Mouse (Mus musculus) heart, postnatal 10 days (tissue): ENCODE data around the gene Eras. TPM values are rescaled to one million over a fixed set of nuclear protein-coding genes. Genes with fewer than 3 reads are reported as not detected.
"Not testable (repeated sequence)": the region's sequence is repeated elsewhere in the genome, so short reads cannot be mapped to it uniquely, and the experiment has no call there.

Experiments used
- DNase-seq, 2 experiments: peaks; one replicate each; pipeline ENCODE4 v3.0.0; 2021
- intact Hi-C: fragments of 180-260 bp; cut with DNase I; formaldehyde crosslinking; loops from one replicate; pipeline ENCODE4 v1.15.1; 2025
- total RNA-seq, 2 experiments: library from RNA; stranded (reverse); gene quantifications; 2 replicates each; pipeline ENCODE4 v1.2.3; 2021

The Eras gene
- total RNA-seq = not detected

DNA sequence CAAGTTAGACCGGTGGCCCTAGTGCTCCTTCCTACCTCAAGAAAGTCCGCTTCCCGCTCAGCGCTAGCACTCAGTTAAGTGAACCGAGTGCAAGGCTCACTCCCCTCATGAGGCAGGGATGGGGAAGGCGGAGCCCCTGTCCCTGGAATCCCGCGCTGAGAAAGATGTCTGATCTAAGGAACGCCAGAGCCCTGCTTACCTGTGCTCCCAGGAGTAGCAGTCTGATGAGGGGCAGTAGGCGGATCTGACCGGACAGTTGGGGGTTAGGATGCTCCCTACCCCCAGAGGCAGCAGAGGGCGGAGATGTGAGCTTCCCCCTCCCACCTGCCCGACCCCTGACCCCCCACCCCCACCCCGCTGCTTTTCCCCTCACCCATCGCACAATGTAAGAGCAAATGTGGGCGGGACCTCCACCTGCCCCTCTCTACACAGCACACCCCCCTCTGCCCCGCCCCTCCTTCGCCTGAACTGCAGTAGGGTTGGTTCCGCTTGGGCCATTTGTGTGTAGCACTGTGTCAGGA is at the start of gene Eras:
TSS of gene Eras (minus strand) at position 338 of the 521 bp plus-strand sequence.
- intact Hi-C loops = no loop called here
- DNase-seq = no peak

DNA sequence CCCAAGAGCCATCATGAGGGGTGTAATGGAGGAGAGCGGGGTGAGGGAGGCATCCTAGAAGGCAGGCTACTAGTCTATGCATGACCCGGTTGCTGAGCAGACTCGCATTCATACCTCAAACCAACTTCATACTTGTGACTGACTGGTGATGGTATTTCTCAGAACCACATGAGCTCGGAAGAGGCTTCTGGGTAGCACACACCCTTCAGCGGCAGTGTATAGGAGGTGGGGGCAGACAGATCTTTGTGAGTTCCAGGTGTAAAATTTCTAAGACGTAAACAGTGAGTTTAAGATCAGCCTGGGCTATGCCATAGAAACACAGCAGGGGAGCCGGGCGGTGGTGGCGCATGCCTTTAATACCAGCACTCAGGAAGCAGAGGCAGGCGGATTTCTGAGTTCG is 49.5 kb upstream of the Eras start, which contains the start of gene Gata1:
TSS of gene Gata1 (minus strand) at position 180 of the 400 bp plus-strand sequence.
- DNase-seq = no peak
- intact Hi-C loops = loop anchor here (2.0 kb wide), 1 partner anchor 15 kb away; no protein-coding TSS in a partner anchor

DNA sequence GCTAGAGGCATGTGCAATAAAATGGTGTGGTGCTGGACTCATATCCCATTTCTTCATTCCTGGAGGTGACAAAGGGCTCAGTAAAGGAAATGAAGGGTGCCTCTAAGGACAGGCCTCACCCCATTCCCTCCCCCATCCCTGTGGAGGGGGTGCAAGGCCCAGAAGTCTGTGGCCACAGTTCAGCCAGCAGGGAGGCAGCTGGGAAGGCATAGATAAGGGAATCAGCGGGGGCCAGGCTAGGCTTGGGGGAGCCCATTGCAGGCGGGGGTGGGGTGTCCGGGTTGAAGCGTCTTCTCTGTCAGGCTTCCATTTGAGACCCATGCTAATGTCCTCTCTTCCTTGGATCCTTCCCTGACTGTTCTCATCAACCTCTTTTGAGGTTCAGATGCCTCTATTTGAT is 42.9 kb upstream of the Eras start:
- intact Hi-C loops = no loop called here
- DNase-seq = no peak

DNA sequence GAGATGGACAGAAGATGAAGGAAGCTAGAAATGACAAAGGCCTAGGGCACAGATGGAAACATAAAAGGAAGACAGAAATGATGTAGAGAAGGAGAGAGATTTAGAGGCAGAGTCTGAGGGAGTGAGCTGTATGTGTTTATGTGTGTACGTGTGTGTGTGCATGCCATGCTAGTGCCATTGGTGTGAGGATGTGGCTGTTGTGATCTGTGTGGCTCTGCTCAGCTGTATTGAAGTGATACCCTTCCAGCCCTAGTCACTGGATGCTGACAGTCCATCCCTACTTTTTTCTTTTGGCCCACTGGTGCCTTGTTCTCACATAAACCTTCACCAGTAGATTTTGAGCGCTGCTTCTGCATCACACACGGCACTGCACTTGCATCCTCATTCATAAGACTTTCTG is 40.5 kb upstream of the Eras start:
- intact Hi-C loops = no loop called here
- DNase-seq = no peak

DNA sequence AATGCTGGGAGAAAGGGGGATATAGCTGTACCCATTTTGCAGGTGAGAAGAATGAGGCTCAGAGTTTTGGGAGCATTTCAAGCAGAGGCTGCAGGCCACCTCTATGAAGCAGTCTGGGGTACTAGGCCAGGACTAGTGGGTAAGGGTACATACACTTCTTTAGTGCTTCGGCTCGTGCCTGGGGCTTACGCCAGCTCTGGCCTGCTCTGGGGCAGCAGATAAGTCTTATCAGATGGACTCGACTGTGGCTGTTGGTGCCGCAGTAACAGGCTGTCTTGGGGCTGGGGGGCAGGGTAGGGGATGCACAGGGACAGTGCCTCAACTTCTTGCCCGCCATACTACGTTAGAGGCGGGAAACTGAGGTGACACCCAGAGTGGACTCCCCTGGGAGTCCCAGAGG is 39.8 kb upstream of the Eras start:
- DNase-seq = no peak
- intact Hi-C loops = no loop called here

DNA sequence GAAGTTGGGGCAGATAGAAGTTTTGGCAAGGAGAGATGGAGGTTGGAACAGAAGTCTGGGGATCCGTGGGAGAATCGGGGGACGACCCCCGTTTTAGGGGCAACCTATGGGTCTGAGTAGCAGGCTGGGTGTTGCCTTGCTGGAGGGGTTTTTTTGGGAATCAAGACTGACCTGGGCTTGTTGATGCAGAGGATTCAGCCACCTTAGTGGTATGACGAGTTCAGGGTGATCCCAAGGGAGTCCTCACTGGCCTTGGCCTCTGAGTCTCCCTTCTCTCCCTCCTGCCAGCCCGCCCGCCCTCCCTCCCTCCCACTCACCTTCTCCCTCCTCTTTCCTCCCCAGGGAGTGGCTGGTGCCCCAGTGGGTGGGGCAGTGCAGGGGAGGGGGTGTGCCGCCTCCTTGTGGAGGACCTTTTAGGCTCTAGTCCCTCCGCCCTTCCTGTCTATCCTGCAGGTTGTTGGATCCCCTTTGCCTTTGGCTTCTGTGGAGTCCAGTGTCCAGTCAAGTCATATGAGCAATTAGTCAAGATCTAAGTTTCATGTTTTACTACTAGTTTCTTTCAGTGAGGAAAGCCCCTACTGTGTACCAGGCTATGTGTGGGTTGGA is 39.3 kb upstream of the Eras start:
- no peak for DNase-seq
- intact Hi-C loops = no loop called here

DNA sequence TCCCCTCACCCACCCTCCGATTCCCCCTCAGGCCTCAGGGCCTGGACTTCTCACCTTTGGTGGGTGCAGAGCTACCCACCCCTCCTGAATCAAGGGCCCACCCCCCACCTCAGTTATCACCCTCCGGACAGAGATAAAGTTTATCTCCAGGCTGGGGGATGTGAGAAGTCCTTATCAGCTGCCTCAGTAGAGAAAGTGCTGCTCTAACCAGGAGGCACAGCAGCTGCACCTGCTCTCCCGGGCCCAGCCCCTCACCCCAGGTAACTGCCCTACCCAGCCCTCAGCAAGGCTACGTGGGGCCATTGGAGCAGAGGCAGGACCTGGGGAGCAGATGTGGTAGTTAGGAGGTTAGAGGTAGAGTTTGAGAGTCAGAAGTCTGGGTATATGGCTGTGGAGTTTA is 37.8 kb upstream of the Eras start:
- DNase-seq = no peak
- intact Hi-C loops = no loop called here

DNA sequence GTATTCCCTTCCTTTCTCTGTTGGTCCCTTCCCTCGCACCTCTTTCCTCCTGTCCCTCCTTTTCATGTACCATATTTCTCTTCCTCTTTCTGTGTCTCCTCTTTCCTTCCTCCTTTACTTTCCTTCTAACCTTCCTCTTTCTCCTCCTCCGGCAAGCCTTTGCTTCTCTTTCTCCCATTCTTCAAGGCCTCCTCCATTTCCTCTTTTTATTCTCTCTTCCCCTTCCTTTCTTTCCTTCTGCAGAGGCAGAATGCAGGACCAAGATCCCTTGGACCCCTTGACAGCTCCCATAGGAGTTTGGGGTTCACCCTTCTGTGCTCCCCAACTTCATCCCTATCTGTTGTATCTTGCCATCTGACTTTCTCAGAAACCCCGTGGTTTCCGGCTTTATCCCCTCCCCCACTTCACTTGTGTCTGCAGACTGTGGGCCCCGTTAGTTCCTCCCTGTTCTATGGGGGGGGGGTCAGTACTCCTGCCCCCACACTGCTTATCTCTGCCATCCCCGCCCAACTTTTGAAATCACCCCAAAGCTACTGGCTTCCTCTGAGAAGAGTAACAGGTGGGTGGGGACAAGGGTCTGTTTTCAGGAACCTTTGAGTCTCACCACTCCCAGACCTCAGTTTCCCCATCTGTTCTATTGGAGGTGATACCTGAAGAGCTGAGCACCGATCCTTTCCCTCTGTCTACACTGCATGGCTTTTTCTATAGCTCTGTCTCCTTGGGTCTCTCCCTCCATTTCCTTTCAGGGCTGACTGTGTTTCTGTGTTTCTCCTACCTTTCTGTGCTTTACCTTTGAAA is 35.6 kb upstream of the Eras start:
- no peak for DNase-seq
- intact Hi-C loops = no loop called here

DNA sequence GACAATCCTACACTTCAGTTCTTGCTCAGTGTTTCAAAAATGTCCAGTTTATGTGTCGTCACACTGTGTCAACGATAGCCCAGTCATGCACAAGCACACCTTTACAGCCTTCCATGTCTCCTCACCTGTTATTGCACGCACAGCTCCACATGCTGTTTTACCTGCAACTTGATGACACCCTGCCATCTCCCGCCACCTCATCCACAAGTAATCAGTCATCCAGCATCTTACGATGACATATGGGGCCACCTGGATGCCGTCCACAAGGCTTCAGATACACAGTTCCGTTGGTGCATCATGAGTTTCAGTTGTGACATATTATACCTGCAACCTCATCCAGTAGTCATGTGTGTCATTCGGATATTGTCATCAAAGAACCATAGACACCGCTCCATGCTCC is 30.5 kb upstream of the Eras start:
- no peak for DNase-seq
- intact Hi-C loops = no loop called here

DNA sequence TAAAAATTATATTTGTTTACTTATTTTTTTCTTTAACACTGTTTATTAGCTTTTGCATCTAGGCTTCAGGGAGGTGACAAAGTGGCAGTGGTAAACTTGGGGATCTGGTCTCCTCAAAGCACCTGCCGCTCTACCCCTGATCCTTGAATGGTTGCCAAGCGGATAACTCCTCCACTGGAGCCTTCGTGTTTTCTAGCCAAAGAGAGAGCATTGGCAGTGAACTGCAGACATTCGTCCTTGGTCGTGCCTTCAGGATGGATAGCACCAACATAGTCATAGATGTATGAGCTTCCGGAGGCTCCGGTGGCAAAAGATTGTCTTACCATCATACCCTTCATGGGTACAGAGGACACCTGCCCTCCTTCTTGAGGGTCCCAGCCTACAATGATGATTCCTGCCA is 21.7 kb upstream of the Eras start:
- intact Hi-C loops = no loop called here
- DNase-seq = no peak

DNA sequence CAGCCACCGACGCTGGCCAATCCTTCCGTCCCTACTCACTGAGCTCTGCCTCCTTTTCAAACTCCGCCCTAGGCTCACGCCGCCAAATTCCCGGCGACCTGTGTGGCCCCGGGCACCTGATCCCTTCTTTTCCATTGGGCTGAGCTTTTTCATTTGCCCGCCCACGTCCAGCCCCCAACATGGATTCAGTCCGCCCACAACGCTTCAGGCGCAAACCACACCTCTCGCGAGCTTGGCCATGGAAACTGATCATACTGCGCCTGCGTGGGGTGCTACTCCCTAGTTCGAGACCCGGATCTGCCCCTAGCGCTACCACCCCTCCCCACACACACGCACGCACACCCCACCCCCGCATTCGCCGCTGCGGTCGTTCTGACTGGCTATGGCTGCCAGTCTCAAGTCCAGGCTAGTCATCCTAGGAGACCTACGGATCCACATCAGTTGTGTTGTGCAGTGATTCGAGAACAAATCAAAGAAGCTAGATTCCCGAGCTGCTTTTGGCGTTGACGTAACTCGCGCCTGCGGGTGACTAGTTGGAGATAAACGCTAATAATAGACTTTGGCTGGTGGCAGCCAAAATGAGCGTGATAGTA is 19.6 kb upstream of the Eras start:
- DNase-seq = peak; percentile 94 to 95
- intact Hi-C loops = no loop called here

DNA sequence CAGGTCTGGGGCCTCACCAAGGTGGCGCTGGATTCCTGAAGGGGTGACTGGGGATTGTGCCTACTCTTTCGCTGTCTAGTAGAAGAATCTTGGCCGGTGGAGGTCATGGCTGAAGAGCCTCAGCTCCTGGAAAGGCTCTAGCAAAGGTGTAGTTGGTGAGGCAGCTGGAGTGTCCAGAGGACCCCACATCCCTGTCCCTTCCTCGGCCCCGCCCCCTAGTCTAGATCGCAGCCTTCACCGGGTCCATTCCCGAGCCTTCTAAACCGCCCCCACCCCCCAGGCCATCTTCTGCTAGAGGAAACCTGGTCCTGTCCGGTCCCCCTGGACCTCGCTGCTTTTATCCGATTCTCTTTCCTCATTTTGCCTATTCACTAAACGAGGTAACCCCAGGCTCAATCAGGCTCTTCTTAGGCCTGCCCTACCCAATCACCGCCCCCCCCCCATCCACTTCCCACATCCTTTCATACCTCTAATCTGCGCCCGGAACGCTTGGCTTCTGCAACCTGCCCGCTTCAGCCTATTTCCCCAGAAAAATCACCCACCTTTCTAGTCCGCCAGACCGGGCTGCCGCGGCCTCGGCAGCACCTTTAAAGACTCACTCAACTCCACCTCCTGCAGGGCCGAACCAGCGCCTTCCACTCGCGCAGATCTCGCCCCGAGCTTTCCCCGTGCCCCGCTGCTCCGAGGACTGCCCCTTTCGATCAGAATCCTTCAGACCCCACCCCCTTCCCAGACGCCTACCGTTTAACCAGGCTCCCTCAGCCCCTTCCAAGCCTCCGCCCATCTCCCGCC is 18.9 kb upstream of the Eras start, which contains the start of gene Hdac6:
TSS of gene Hdac6 (minus strand) at position 782 of the 792 bp plus-strand sequence.
- intact Hi-C loops = no loop called here
- DNase-seq = peak in 1 of 2 experiments; percentile 3

DNA sequence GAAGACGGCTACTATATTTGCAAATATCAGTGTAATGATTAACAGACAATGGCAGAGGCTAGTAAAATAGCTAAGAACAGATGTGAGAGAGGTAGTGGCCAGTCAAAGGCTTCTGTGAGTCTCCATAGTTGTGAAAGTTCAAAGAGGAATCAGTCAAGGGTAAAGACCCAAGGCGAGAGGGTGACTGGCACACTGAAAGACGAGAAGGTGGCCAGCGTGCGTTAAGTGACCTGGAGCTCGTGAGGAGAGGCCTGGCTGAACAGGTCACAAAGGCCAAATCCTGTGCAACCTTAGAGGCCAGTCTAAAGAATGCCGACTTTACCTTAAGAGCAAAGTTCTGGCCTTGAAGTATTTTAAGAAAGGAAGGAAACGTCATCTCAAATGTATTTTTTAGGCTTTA is 17.2 kb upstream of the Eras start:
- no peak for DNase-seq
- intact Hi-C loops = no loop called here

DNA sequence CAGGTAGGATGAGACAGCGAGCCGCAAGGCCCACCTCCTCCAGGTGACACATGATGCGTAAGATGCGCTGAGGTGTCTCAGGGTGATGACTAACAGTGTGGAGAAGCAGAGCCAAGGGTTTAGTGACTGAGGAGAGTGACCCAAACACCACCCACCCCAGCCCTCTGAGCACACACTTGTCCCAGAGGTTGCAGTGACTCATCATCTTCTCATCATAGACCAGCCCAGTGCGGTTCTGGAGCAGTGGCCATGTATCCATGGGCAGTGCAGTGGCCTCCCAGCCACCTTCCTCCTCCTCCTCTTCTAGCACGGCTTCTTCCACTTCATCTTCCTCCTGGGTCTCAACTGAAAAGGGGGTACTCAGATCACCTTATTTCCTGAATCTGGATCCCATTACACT is 9.3 kb upstream of the Eras start:
- intact Hi-C loops = no loop called here
- DNase-seq = no peak

DNA sequence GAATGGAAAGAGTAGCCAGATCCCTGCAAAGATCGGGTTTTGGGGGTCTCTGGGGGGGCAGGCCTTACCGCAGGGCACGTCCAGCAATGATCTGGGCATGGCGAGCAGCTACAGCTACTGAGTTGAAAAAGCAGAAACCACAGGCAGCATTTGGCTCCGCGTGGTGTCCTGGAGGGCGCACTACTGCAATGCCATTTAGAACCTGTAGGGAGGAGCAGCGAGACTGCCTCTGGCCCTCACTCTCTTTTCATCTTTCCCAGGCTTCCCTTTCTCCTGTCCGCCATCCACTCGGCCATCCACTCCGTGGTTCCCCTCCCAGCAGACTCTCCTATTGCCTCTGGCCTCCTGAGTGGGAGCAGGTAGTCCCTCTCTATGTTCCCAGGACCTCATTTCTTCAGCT is 8.5 kb upstream of the Eras start:
- DNase-seq = no peak
- intact Hi-C loops = no loop called here

DNA sequence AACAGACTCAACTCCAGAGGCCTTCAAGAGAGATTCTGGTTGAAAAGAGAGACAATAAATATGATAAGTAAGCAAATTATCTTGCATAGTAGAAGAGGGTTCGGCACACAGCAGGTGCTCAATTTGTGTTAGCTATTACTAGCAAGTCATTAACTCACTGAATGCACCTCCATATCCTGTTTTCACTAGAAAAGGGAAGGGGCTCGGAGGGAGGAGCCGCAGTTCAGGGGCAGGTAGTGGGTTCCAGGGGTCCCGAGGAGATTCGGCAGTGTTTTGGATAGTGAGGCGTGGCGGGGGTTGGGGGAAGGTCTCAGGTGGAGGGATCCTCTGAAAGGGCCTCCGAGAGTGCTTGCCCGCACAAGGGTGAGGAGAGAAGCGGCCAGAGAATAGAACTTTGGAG is 1.3 kb downstream of the Eras start:
- no peak for DNase-seq
- intact Hi-C loops = no loop called here

DNA sequence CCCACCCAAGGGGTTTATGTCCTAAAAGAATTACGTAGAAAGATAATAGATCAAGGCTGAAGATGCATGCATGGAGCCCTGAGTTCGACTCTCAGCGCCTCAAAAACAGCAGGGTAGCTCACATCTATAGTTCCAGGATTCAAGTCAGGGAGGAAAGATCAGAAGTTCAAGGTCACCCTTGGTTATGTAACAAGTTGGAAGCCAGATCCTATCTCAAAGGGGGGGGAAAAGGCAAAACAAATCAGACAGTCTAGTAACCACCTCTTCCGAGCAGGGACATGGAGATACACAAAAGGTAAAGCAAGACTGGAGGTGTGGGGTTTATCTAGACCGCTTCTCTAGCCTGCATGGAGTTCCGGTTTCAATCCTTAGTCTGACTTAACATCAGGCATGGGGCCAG is 2.1 kb downstream of the Eras start:
- no peak for DNase-seq
- intact Hi-C loops = no loop called here

DNA sequence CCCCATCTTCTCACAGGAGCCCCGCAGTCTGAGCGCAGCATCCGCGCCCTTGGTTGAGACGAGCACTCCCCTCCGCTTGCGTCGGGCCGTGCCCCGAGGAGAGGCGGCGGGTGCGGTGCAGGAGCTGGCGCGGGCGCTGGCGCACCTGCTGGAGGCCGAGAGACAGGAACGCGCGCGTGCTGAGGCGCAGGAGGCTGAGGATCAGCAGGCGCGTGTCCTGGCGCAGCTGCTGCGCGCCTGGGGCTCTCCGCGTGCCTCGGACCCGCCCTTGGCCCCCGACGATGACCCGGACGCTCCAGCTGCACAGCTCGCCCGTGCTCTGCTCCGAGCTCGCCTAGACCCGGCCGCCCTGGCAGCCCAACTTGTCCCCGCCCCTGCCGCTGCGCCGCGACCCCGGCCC is 6.4 kb downstream of the Eras start:
- intact Hi-C loops = no loop called here
- DNase-seq = no peak

DNA sequence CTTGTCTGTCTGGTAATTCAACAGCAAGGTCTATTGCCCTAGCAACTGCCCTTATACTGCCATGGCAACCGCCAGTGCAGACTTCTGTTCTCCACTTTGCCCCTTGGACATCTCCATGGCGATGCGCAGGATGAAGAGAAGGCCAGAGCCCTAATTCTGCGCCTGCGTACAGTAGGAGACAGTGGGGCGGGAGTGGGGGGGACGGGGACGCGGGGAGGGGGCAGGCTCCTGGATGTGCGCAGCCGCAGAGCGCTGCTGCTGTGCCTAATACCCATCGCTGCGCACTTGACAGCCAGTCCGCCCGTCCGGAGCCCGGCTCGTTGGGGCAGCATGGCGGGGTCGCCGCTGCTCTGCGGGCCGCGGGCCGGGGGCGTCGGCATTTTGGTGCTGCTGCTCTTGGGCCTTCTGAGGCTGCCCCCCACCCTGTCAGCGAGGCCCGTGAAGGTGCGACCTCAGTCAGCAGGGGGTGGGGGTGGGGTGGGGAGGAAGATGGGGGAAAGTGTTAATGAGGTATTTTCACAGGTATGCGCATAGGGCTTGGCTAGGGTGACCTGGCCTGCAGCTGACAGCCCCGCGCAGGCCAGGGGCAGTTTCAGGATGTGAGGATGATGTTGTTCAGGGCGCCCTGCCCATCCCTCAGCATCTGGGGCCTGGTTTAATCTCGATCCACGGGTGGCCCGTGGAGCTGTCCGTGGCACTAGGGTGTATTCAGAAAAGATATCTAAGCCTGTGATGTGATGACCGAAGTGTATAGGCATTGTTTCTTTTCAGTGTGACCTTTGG is 8.6 kb downstream of the Eras start, which contains the start of gene Pcsk1n:
TSS of gene Pcsk1n (plus strand) at position 222 of the 783 bp plus-strand sequence.
- no peak for DNase-seq
- intact Hi-C loops = loop anchor here (10.0 kb wide), 1 partner anchor 195 kb away; no protein-coding TSS in a partner anchor

DNA sequence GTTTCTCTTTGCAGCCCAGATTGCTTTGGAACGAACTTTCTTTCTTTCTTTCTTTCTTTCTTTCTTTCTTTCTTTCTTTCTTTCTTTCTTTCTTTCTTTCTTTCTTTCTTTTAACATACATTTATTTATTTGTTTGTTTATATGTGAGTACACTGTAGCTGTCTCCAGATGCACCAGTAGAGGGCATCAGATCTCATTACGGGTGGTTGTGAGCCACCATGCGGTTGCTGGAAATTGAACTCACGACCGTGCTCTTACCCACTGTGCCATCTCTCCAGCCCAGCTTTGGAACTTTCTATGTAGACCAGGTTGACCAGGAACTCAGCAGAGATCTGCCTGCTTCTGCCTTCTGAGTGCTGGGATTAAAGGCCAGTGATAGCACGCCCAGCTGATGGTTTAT is 10.4 kb downstream of the Eras start:
- DNase-seq = not testable (repeated sequence)
- intact Hi-C loops = loop anchor here (10.0 kb wide), 1 partner anchor 197 kb away; no protein-coding TSS in a partner anchor
